Mouse (Mus musculus): ENCODE measurements around the gene Frmd4b.

GRCm38 (mm10) chr6:97252086-97252485 is 365.3 kb downstream of the Frmd4b start:
- TF ChIP-seq CTCF (IDR thresholded peaks at IDR 0.05; ENCODE audit: control insufficient read depth, insufficient read depth, low read length) (no peak), POLR2A (IDR thresholded peaks at IDR 0.05; ENCODE audit: borderline replicate concordance, control insufficient read depth, low read depth, low read length) (no peak)

Data from bone marrow, adult 2 months (tissue).